ENCODE assay signal across 9 mouse cellular contexts in genomic region chr12:83112283-83112682, GRCm38 (mm10).
A peak's percentile ranks its signal among the peaks of the same experiment; 100 is the strongest.
DNase-seq lines count a peak whose midpoint lies in the region; ATAC-seq and TF ChIP-seq lines count a peak whose summit lies in the region.
"Had no signal": no experiment of that assay in that cellular context is flagged by ENCODE, and none has a peak within 500 bp of the region (broad histone marks: within the 10 kb centered on the region; RNA-seq: fewer than 3 reads in every experiment).

No protein-coding gene starts in this region.

- peak overlapping the region; percentile 84 for H3K27ac ChIP-seq in liver, embryonic 13.5 days
- H3K27ac ChIP-seq in thymus, adult 2 months (ENCODE audit: control insufficient read depth, insufficient read depth, low read length): no peak overlapping the region
- H3K27ac ChIP-seq in forebrain, embryonic 14.5 days (ENCODE audit: low read depth, low read length): no peak overlapping the region
- H3K27ac ChIP-seq: macrophage had no signal

- no peaks in the 10 kb centered on the region for H3K36me3 ChIP-seq in liver, embryonic 13.5 days
- no peaks in the 10 kb centered on the region for H3K36me3 ChIP-seq in thymus, adult 2 months (ENCODE audit: control insufficient read depth, insufficient read depth, low read length)
- H3K36me3 ChIP-seq in forebrain, embryonic 14.5 days (ENCODE audit: control insufficient read depth, insufficient read depth, low read length): no peaks in the 10 kb centered on the region

- peak overlapping the region; percentile 65; the same call in 1 of the 2 replicates for H3K9ac ChIP-seq in liver, embryonic 13.5 days
- H3K9ac ChIP-seq in forebrain, embryonic 14.5 days (ENCODE audit: low read length): no peak overlapping the region

- TF ChIP-seq POLR2A in thymus, adult 2 months (IDR thresholded peaks at IDR 0.05; ENCODE audit: control insufficient read depth, extremely low read depth, insufficient read depth, low read length, poor library complexity): no peak

- no peak overlapping the region for H3K4me3 ChIP-seq in liver, embryonic 13.5 days (replicated peaks)
- no peak overlapping the region for H3K4me3 ChIP-seq in thymus, adult 2 months (ENCODE audit: control insufficient read depth, insufficient read depth, low read length)
- H3K4me3 ChIP-seq in forebrain, embryonic 14.5 days (ENCODE audit: low read depth, low read length): no peak overlapping the region

- peak; percentile 47 for ATAC-seq in liver, embryonic 13.5 days (ENCODE audit: low read depth)
- no peak for ATAC-seq in forebrain, embryonic 14.5 days

- H3K4me2 ChIP-seq in liver, embryonic 13.5 days: peak overlapping the region; percentile 56
- no peak overlapping the region for H3K4me2 ChIP-seq in forebrain, embryonic 14.5 days (ENCODE audit: low read length)

- H3K27me3 ChIP-seq in liver, embryonic 13.5 days: no peaks in the 10 kb centered on the region
- H3K27me3 ChIP-seq in thymus, adult 2 months (ENCODE audit: control insufficient read depth, insufficient read depth, low read length): no peaks in the 10 kb centered on the region
- no peaks in the 10 kb centered on the region for H3K27me3 ChIP-seq in forebrain, embryonic 14.5 days (replicated peaks; ENCODE audit: control insufficient read depth, insufficient read depth, low read length)

- peaks cover 44% of the 10 kb centered on the region for H3K4me1 ChIP-seq in liver, embryonic 13.5 days (replicated peaks)
- H3K4me1 ChIP-seq in thymus, adult 2 months (replicated peaks; ENCODE audit: control insufficient read depth, insufficient read depth, low read length): no peaks in the 10 kb centered on the region
- H3K4me1 ChIP-seq in forebrain, embryonic 14.5 days (ENCODE audit: control insufficient read depth, insufficient read depth, low read length): peaks cover 3% of the 10 kb centered on the region; the same call in 1 of the 2 replicates

- no peaks in the 10 kb centered on the region for H3K9me3 ChIP-seq in liver, embryonic 13.5 days (replicated peaks)
- H3K9me3 ChIP-seq in forebrain, embryonic 14.5 days (replicated peaks; ENCODE audit: control insufficient read depth, low read length): no peaks in the 10 kb centered on the region

- no peak for TF ChIP-seq CTCF in thymus, adult 2 months (IDR thresholded peaks at IDR 0.05; ENCODE audit: borderline replicate concordance, control insufficient read depth, extremely low read depth, insufficient read depth, low read length, poor library complexity)

- WGBS in liver, embryonic 13.5 days (ENCODE audit: insufficient replicate concordance): 80% methylated on average over 5 of the region's 5 CpGs
- 86% methylated on average over 5 of the region's 5 CpGs for WGBS in thymus, adult 2 months
- WGBS in forebrain, embryonic 14.5 days: 81% methylated on average over 5 of the region's 5 CpGs

- peak; percentile 41 to 42 for DNase-seq in kidney, postnatal 4 days
- DNase-seq in kidney, adult 8-10 months: no peak
- peak; percentile 3 for DNase-seq in adipocyte (ENCODE audit: low spot score)
- peak; percentile 70 to 72 for DNase-seq in cerebellum, postnatal 25 days
- DNase-seq in liver, embryonic 13.5 days: no peak
- no peak for DNase-seq in right cerebral cortex, postnatal 14 days
- no peak for DNase-seq in thymus, adult 2 months
- no peak for DNase-seq in forebrain, embryonic 14.5 days (ENCODE audit: low spot score)

Comparison
In these comparisons a context has a peak if more than half of its experiments do, and no peak if none do; other contexts are left out.
1. DNase-seq: peak in kidney, postnatal 4 days (2 of 2), adipocyte (single experiment) and cerebellum, postnatal 25 days (2 of 2); none in kidney, adult 8-10 months (0 of 2), liver, embryonic 13.5 days (single experiment), right cerebral cortex, postnatal 14 days (single experiment), thymus, adult 2 months (single experiment) and forebrain, embryonic 14.5 days (single experiment).